Mouse (Mus musculus) intestine, postnatal 0 days (tissue): Measurements from ENCODE around the gene Mrpl41. TPM values are rescaled to one million over a fixed set of nuclear protein-coding genes. Genes with fewer than 3 reads are reported as not detected.
"Not testable (repeated sequence)": the region's sequence is repeated elsewhere in the genome, so short reads cannot be mapped to it uniquely, and the experiment has no call there.

Experiments used
- ATAC-seq: fragments of 200-750 bp; cut with Nextera tagmentation; 2 replicates; pipeline ENCODE4 v1.8.0; 2017; ENCODE audit warnings: mild to moderate bottlenecking, moderate TSS enrichment, moderate library complexity
- H3K27ac ChIP-seq: fragments of 300-500 bp; sonication (generic); 2 replicates; pipeline ENCODE4 v1.5.1; 2014; ENCODE audit warnings: mild to moderate bottlenecking, low read depth, low read length, moderate library complexity
- H3K27me3 ChIP-seq: fragments of 300-500 bp; sonication (generic); replicated peaks from 2 replicates; pipeline ENCODE4 v1.6.1; 2014; ENCODE audit warnings: low read length, mixed read lengths; ENCODE audit not compliant: control insufficient read depth, insufficient read depth
- H3K36me3 ChIP-seq: fragments of 300-500 bp; sonication (generic); 2 replicates; pipeline ENCODE4 v1.6.1; 2014; ENCODE audit warnings: mild to moderate bottlenecking, moderate library complexity; ENCODE audit not compliant: control insufficient read depth, insufficient read depth
- H3K4me1 ChIP-seq: fragments of 300-500 bp; sonication (generic); replicated peaks from 2 replicates; pipeline ENCODE4 v1.6.1; 2014; ENCODE audit warnings: antibody characterized with exemption, low read length, mixed read lengths; ENCODE audit not compliant: control insufficient read depth, insufficient read depth
- H3K4me2 ChIP-seq: fragments of 300-500 bp; sonication (generic); replicated peaks from 2 replicates; pipeline ENCODE4 v1.6.1; 2014; ENCODE audit warnings: low read depth, mild to moderate bottlenecking, moderate library complexity
- H3K4me3 ChIP-seq: fragments of 300-500 bp; sonication (generic); 2 replicates; pipeline ENCODE4 v1.5.1; 2014; ENCODE audit warnings: low read depth, low read length
- H3K9ac ChIP-seq: fragments of 300-500 bp; sonication (generic); 2 replicates; pipeline ENCODE4 v1.6.1; 2014; ENCODE audit warnings: mild to moderate bottlenecking, low read depth, low read length
- H3K9me3 ChIP-seq: fragments of 300-500 bp; sonication (generic); 2 replicates; pipeline ENCODE4 v1.6.1; 2016; ENCODE audit warnings: mixed run types; ENCODE audit not compliant: control insufficient read depth
- CTCF ChIP-seq: sonication (generic); IDR thresholded peaks from 2 replicates; pipeline ENCODE4 v1.5.1; 2016; ENCODE audit warnings: low read depth, mild to moderate bottlenecking, control low read depth, antibody characterized with exemption, moderate library complexity
- WGBS: fragments of 180-500 bp; shearing (Covaris S2); extraction: QIAGEN DNeasy Blood & Tissue Kit; methylation state at CpG from one replicate; pipeline ENCODE4 v1.1.7; 2014; 5-methylcytosine and 5-hydroxymethylcytosine counted together
- polyA plus RNA-seq: library from polyadenylated mRNA; unstranded; fragments of >200 nt; fragmentation: Nextera tagmentation; extraction: Ambion mirVana; gene quantifications from 2 replicates; pipeline ENCODE4 v1.2.1, GENCODE M21; 2015

Mrpl41 gene
- polyA plus RNA-seq, 1 experiment from 2014 or later, result 154 TPM

GRCm38 (mm10) chr2:24944304-24944703 is 30.6 kb downstream of the Mrpl41 start:
- not testable (repeated sequence) for H3K27me3 ChIP-seq, ATAC-seq, H3K9ac ChIP-seq, H3K36me3 ChIP-seq, H3K4me2 ChIP-seq, H3K4me1 ChIP-seq, H3K9me3 ChIP-seq, H3K4me3 ChIP-seq, H3K27ac ChIP-seq
- peak; percentile 71 for TF ChIP-seq CTCF
- WGBS, result 53% methylated on average over 2 of the region's 2 CpGs

GRCm38 (mm10) chr2:24942092-24942491 is 32.8 kb downstream of the Mrpl41 start:
- Histone ChIP-seq H3K27ac (no peak overlapping the region), H3K36me3 (no peaks in the 10 kb centered on the region), H3K9ac (no peak overlapping the region), H3K4me3 (no peak overlapping the region), H3K4me2 (no peak overlapping the region), H3K9me3 (no peaks in the 10 kb centered on the region), H3K27me3 (no peaks in the 10 kb centered on the region), H3K4me1 (no peaks in the 10 kb centered on the region)
- WGBS, result 74% methylated on average over 4 of the region's 4 CpGs
- TF ChIP-seq CTCF, result no peak
- ATAC-seq, result no peak

DNA sequence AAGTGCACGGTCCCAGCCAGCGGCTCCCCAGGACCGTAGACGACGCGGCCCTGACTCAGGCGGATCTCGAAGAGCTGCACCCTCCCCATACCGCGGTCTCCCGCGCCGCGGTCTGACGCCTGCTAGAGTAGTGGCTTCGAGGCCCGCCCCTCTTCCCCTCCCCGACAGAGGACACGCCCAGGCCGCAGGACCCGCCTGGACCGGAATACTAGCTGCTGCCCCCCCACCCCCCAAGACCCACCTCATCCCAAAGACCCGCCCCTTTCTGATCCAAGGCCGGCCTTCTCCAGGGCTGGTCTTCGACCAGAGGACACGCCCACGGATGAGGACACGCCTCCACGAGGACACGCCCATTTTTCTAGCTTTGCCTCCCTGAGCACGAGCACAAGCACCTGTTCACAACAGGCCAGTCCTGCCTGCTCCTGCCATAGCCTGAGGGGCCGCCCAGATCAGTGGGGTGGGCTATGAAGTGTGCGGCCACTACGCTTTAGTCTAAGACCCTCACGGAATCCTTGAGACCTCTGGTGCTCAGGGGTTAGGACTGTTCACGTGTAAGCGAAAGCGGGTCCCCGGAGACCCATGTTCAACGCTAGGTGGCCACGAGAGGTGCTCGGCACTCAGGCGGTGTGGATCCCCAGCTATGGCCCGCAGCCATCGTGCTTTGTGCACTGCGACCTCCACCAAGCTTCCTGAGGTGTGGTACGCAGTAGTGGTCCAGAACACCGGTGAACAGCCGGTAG is 39.7 kb downstream of the Mrpl41 start, which contains the start of gene Arrdc1:
Gene Arrdc1 (minus strand): TSS at position 196 of the 740 bp plus-strand sequence.
- no peaks in the 10 kb centered on the region for H3K27me3 ChIP-seq
- peak within 1 kb of the TSS; percentile 84 for H3K9ac ChIP-seq
- no peaks in the 10 kb centered on the region for H3K4me1 ChIP-seq
- H3K9me3 ChIP-seq, result no peaks in the 10 kb centered on the region
- peak within 1 kb of the TSS; percentile 99 for H3K27ac ChIP-seq
- peak within 1 kb of the TSS; percentile 82 for H3K4me3 ChIP-seq
- under 1% methylated on average over 49 of the region's 49 CpGs for WGBS
- H3K4me2 ChIP-seq, result peak within 1 kb of the TSS; percentile 93
- peak; percentile 80 for TF ChIP-seq CTCF
- H3K36me3 ChIP-seq, result no peaks in the 10 kb centered on the region
- ATAC-seq, result peak; percentile 93

GRCm38 (mm10) chr2:24934441-24934963 is 40.4 kb downstream of the Mrpl41 start:
- H3K4me2 ChIP-seq, result peak overlapping the region; percentile 93
- H3K9ac ChIP-seq, result peak overlapping the region; percentile 84
- peak; percentile 84 for ATAC-seq
- no peaks in the 10 kb centered on the region for H3K36me3 ChIP-seq
- H3K4me3 ChIP-seq, result peak overlapping the region; percentile 82
- WGBS, result 3% methylated on average over 19 of the region's 19 CpGs
- H3K27me3 ChIP-seq, result no peaks in the 10 kb centered on the region
- peak overlapping the region; percentile 99 for H3K27ac ChIP-seq
- H3K9me3 ChIP-seq, result no peaks in the 10 kb centered on the region
- H3K4me1 ChIP-seq, result no peaks in the 10 kb centered on the region
- TF ChIP-seq CTCF, result no peak

- H3K27ac ChIP-seq, result no peak overlapping the region
These were observed 45.3 kb downstream of the Mrpl41 start for GRCm38 (mm10) chr2:24929593-24929992.

GRCm38 (mm10) chr2:24929119-24929518 is 45.8 kb downstream of the Mrpl41 start:
- peak; percentile 62 for ATAC-seq
- Histone ChIP-seq H3K27me3 (no peaks in the 10 kb centered on the region), H3K4me3 (no peak overlapping the region), H3K9me3 (no peaks in the 10 kb centered on the region), H3K4me1 (0 out of 2 replicates have a peak, but pooled peaks cover 3% of the 10 kb centered on the region), H3K27ac (no peak overlapping the region), H3K4me2 (no peak overlapping the region), H3K36me3 (peaks cover 19% of the 10 kb centered on the region; the same call in 1 of the 2 replicates), H3K9ac (no peak overlapping the region)
- TF ChIP-seq CTCF, result peak; percentile 16
- WGBS, result 34% methylated on average over 2 of the region's 2 CpGs

More at GRCm38 (mm10) chr2:24929593-24929992, 45.3 kb downstream of the Mrpl41 start:
- Histone ChIP-seq H3K9ac (no peak overlapping the region), H3K36me3 (peaks cover 17% of the 10 kb centered on the region; the same call in 1 of the 2 replicates), H3K4me1 (0 out of 2 replicates have a peak, but pooled peaks cover 3% of the 10 kb centered on the region), H3K27me3 (no peaks in the 10 kb centered on the region), H3K4me3 (no peak overlapping the region), H3K9me3 (no peaks in the 10 kb centered on the region), H3K4me2 (no peak overlapping the region)
- no peak for ATAC-seq
- 87% methylated on average over 5 of the region's 5 CpGs for WGBS
- TF ChIP-seq CTCF, result no peak; the same call in 1 of the 2 replicates
